Comparison of ENCODE assay signal across 12 mouse cellular contexts in genomic region chr8:77963102-77963698, GRCm38 (mm10).
A peak's percentile ranks its signal among the peaks of the same experiment; 100 is the strongest.
DNase-seq lines count a peak whose midpoint lies in the region; ATAC-seq and TF ChIP-seq lines count a peak whose summit lies in the region.
"Had no signal": no experiment of that assay in that cellular context is flagged by ENCODE, and none has a peak within 500 bp of the region (broad histone marks: within the 10 kb centered on the region; RNA-seq: fewer than 3 reads in every experiment).

No protein-coding gene starts in this region.

- H3K4me1 ChIP-seq in heart, embryonic 12.5 days (replicated peaks): peaks cover 5% of the 10 kb centered on the region
- peaks cover 5% of the 10 kb centered on the region; the same call in 1 of the 2 replicates for H3K4me1 ChIP-seq in heart, embryonic 15.5 days (replicated peaks)
- no peaks in the 10 kb centered on the region for H3K4me1 ChIP-seq in lung, embryonic 16.5 days (replicated peaks; ENCODE audit: control insufficient read depth, insufficient read depth, low read length)
- H3K4me1 ChIP-seq: limb, embryonic 15.5 days had no signal

- no peak overlapping the region for H3K27ac ChIP-seq in heart, embryonic 12.5 days (ENCODE audit: poor library complexity, severe bottlenecking)
- peak overlapping the region; percentile 33; the same call in 1 of the 2 replicates for H3K27ac ChIP-seq in heart, embryonic 15.5 days
- 0 out of 2 replicates have a peak overlapping the region, but pooled peaks have one; percentile 42 for H3K27ac ChIP-seq in lung, embryonic 16.5 days (ENCODE audit: low read length)
- H3K27ac ChIP-seq: limb, embryonic 15.5 days had no signal

- H3K27me3 ChIP-seq in heart, embryonic 12.5 days (replicated peaks): no peaks in the 10 kb centered on the region
- no peaks in the 10 kb centered on the region for H3K27me3 ChIP-seq in heart, embryonic 15.5 days
- H3K27me3 ChIP-seq in lung, embryonic 16.5 days (ENCODE audit: control insufficient read depth, insufficient read depth, low read depth, low read length): no peaks in the 10 kb centered on the region
- H3K27me3 ChIP-seq: limb, embryonic 15.5 days had no signal

- no peaks in the 10 kb centered on the region for H3K9me3 ChIP-seq in heart, embryonic 12.5 days (replicated peaks)
- no peaks in the 10 kb centered on the region for H3K9me3 ChIP-seq in heart, embryonic 15.5 days (replicated peaks)
- H3K9me3 ChIP-seq in lung, embryonic 16.5 days (ENCODE audit: control insufficient read depth, low read length): no peaks in the 10 kb centered on the region
- H3K9me3 ChIP-seq: limb, embryonic 15.5 days had no signal

- TF ChIP-seq CTCF in brain, embryonic 14.5 days (IDR thresholded peaks at IDR 0.05; ENCODE audit: borderline replicate concordance, extremely low read depth, insufficient read depth, insufficient read length): no peak

- no peak for TF ChIP-seq POLR2A in brain, embryonic 14.5 days (IDR thresholded peaks at IDR 0.05; ENCODE audit: borderline replicate concordance, extremely low read depth, insufficient read depth, insufficient read length, poor library complexity, severe bottlenecking)

- WGBS in heart, embryonic 12.5 days: 53% methylated on average over 3 of the region's 3 CpGs
- 36% methylated on average over 3 of the region's 3 CpGs for WGBS in heart, embryonic 15.5 days
- 62% methylated on average over 3 of the region's 3 CpGs for WGBS in lung, embryonic 16.5 days

- peak; percentile 78 to 79 for DNase-seq in heart, adult 18-20 months
- peak; percentile 39 for DNase-seq in brain, embryonic 14.5 days (ENCODE audit: low read depth)
- DNase-seq in spleen, postnatal 10 days (ENCODE audit: low spot score in 2 of 2): no peak
- no peak for DNase-seq in spleen, postnatal 36 days (ENCODE audit: low spot score in 2 of 2)
- DNase-seq in spleen, adult 12 weeks (ENCODE audit: low spot score): no peak
- DNase-seq: adrenal gland, adult 2 months; kidney, postnatal 14 days; thymus, postnatal 36 days had no signal

- no peak overlapping the region for H3K9ac ChIP-seq in heart, embryonic 12.5 days
- no peak overlapping the region for H3K9ac ChIP-seq in heart, embryonic 15.5 days
- H3K9ac ChIP-seq in lung, embryonic 16.5 days (ENCODE audit: low read length): no peak overlapping the region
- H3K9ac ChIP-seq: limb, embryonic 15.5 days had no signal

- no peak for ATAC-seq in heart, embryonic 12.5 days (ENCODE audit: insufficient number of reproducible peaks, low FRiP score)
- ATAC-seq in heart, embryonic 15.5 days (replicated peaks; ENCODE audit: insufficient number of reproducible peaks, insufficient read depth, low FRiP score, low read depth): peak; percentile 27; the same call in 1 of the 2 replicates
- peak; percentile 23 for ATAC-seq in lung, embryonic 16.5 days (ENCODE audit: low read depth)

- H3K4me2 ChIP-seq in heart, embryonic 12.5 days: no peak overlapping the region
- H3K4me2 ChIP-seq in heart, embryonic 15.5 days: no peak overlapping the region
- H3K4me2 ChIP-seq in lung, embryonic 16.5 days (ENCODE audit: low read depth, low read length): no peak overlapping the region
- H3K4me2 ChIP-seq: limb, embryonic 15.5 days had no signal

- H3K36me3 ChIP-seq in heart, embryonic 12.5 days: no peaks in the 10 kb centered on the region
- no peaks in the 10 kb centered on the region for H3K36me3 ChIP-seq in heart, embryonic 15.5 days
- no peaks in the 10 kb centered on the region for H3K36me3 ChIP-seq in lung, embryonic 16.5 days (ENCODE audit: control insufficient read depth, insufficient read depth, low read length)
- H3K36me3 ChIP-seq: limb, embryonic 15.5 days had no signal

- no peak overlapping the region for H3K4me3 ChIP-seq in heart, embryonic 12.5 days
- no peak overlapping the region for H3K4me3 ChIP-seq in heart, embryonic 15.5 days
- H3K4me3 ChIP-seq in lung, embryonic 16.5 days (ENCODE audit: low read length): no peak overlapping the region
- H3K4me3 ChIP-seq: limb, embryonic 15.5 days had no signal

Comparison
In these comparisons a context has a peak if more than half of its experiments do, and no peak if none do; other contexts are left out.
1. DNase-seq: peak in heart, adult 18-20 months (2 of 2) and brain, embryonic 14.5 days (single experiment); none in spleen, postnatal 10 days (0 of 2), spleen, postnatal 36 days (0 of 2) and spleen, adult 12 weeks (single experiment).